9 mouse cellular contexts compared by ENCODE assay signal in the genomic region with DNA sequence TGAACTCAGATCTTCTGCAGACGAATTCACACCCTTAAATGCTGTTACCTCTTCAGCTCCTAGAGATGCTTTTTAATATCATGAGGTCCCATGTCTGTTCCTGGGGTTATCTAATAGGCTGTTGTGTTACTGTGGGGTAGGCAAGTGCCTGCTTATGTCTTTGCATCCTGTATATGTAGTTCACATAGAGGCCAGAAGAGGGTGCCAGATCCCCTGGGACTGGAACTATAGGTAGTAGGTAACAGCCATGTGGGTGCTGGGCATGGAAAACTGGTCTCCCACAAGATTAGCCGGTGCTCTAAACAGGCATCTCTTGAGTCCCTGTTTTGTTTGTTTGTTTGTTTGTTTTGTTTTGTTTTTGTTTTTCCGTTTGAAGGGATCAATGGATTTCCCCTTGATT. TPM values are rescaled to one million over a fixed set of nuclear protein-coding genes. Genes with fewer than 3 reads are reported as not detected.
DNase-seq lines count a peak whose midpoint lies in the region; ATAC-seq and TF ChIP-seq lines count a peak whose summit lies in the region.
"Had no signal": no experiment of that assay in that cellular context is flagged by ENCODE, and none has a peak within 500 bp of the region (broad histone marks: within the 10 kb centered on the region; RNA-seq: fewer than 3 reads in every experiment).

No protein-coding gene starts in this region.

- DNase-seq in heart, postnatal 0 days (ENCODE audit: low spot score) = no peak
- no peak for DNase-seq in heart, adult 9 months (ENCODE audit: low spot score in 2 of 2)
- peak; percentile 13 to 39 for DNase-seq in CD8-positive naive resting alpha-beta T cell, adult 2 months (ENCODE audit: low read depth in 2 of 2, low spot score in 2 of 2)
- DNase-seq in liver, postnatal 0 days = peak; percentile 37
- peak; percentile 13 to 67 for DNase-seq in thymus, postnatal 10 days (ENCODE audit: low spot score in 2 of 2)
- no peak for DNase-seq in layer of hippocampus, postnatal 36 days
- DNase-seq in MN1 (ENCODE audit: low spot score) = no peak

- WGBS in heart, postnatal 0 days = 37% methylated on average over 3 of the region's 3 CpGs
- WGBS in liver, postnatal 0 days (ENCODE audit: insufficient replicate concordance) = 50% methylated on average over 3 of the region's 3 CpGs

- no peaks in the 10 kb centered on the region for H3K27me3 ChIP-seq in heart, postnatal 0 days (ENCODE audit: control insufficient read depth, insufficient read depth, low read length)
- H3K27me3 ChIP-seq in liver, postnatal 0 days (ENCODE audit: insufficient read depth, low read length) = no peaks in the 10 kb centered on the region

- H3K4me2 ChIP-seq in heart, postnatal 0 days (ENCODE audit: low read depth, low read length) = no peak overlapping the region
- H3K4me2 ChIP-seq in liver, postnatal 0 days (ENCODE audit: low read depth, low read length) = no peak overlapping the region

- TF ChIP-seq POLR2A in bone marrow macrophage, adult 2 months (IDR thresholded peaks at IDR 0.05; ENCODE audit: borderline replicate concordance, low read depth, low read length) = no peak

- no peak overlapping the region for H3K4me3 ChIP-seq in heart, postnatal 0 days (ENCODE audit: low read depth, low read length)
- no peak overlapping the region for H3K4me3 ChIP-seq in bone marrow macrophage, adult 2 months (ENCODE audit: insufficient read depth, low read length)
- H3K4me3 ChIP-seq in liver, postnatal 0 days (ENCODE audit: low read depth, low read length) = no peak overlapping the region
- H3K4me3 ChIP-seq: erythroblast, embryonic 14.5 days had no signal

- no peaks in the 10 kb centered on the region for H3K4me1 ChIP-seq in heart, postnatal 0 days (ENCODE audit: control insufficient read depth, insufficient read depth)
- H3K4me1 ChIP-seq in bone marrow macrophage, adult 2 months (ENCODE audit: control insufficient read depth, insufficient read depth, low read length) = peaks cover 19% of the 10 kb centered on the region
- H3K4me1 ChIP-seq in liver, postnatal 0 days (ENCODE audit: insufficient read depth) = no peaks in the 10 kb centered on the region

- no peak for ATAC-seq in heart, postnatal 0 days (ENCODE audit: insufficient read depth, low read depth)
- ATAC-seq in liver, postnatal 0 days = no peak

- no peak for TF ChIP-seq EP300 in heart, postnatal 0 days (IDR thresholded peaks at IDR 0.05; ENCODE audit: low read depth)
- no peak for TF ChIP-seq EP300 in liver, postnatal 0 days (IDR thresholded peaks at IDR 0.05; ENCODE audit: low read depth)

- H3K36me3 ChIP-seq in heart, postnatal 0 days (replicated peaks; ENCODE audit: control insufficient read depth, insufficient read depth, low read length) = no peaks in the 10 kb centered on the region
- H3K36me3 ChIP-seq in liver, postnatal 0 days (replicated peaks; ENCODE audit: insufficient read depth, low read length) = no peaks in the 10 kb centered on the region

- H3K27ac ChIP-seq in heart, postnatal 0 days (ENCODE audit: low read depth) = no peak overlapping the region
- no peak overlapping the region for H3K27ac ChIP-seq in bone marrow macrophage, adult 2 months (ENCODE audit: insufficient read depth, low read depth, low read length)
- H3K27ac ChIP-seq in liver, postnatal 0 days (ENCODE audit: low read depth) = no peak overlapping the region

- no peak overlapping the region for H3K9ac ChIP-seq in heart, postnatal 0 days (replicated peaks; ENCODE audit: low read depth, low read length)
- H3K9ac ChIP-seq in liver, postnatal 0 days (replicated peaks) = no peak overlapping the region

- TF ChIP-seq CTCF in heart, postnatal 0 days (IDR thresholded peaks at IDR 0.05; ENCODE audit: low read depth) = peak; percentile 35
- TF ChIP-seq CTCF in bone marrow macrophage, adult 2 months (IDR thresholded peaks at IDR 0.05; ENCODE audit: low read depth, low read length) = 0 out of 2 replicates have a peak, but pooled peaks have one; percentile 18
- peak; percentile 74 for TF ChIP-seq CTCF in liver, postnatal 0 days (IDR thresholded peaks at IDR 0.05; ENCODE audit: low read depth)

- no peaks in the 10 kb centered on the region for H3K9me3 ChIP-seq in heart, postnatal 0 days (replicated peaks; ENCODE audit: control insufficient read depth, low read length)
- no peaks in the 10 kb centered on the region for H3K9me3 ChIP-seq in liver, postnatal 0 days (ENCODE audit: low read length)

RNA-seq across cellular contexts. Expression of gene Clec10a, which starts 15.8 kb away (rescaled TPM):
- not detected in 2 replicates for total RNA-seq in heart, postnatal 0 days (2014; rRNA removed; ENCODE audit: low replicate concordance)
- polyA plus RNA-seq in heart, postnatal 0 days (2015; fragmentation: Nextera tagmentation; extraction: Ambion mirVana) = 0.45 and 0.47 TPM in 2 replicates
- 106 and 116 TPM in 2 replicates for polyA plus RNA-seq in bone marrow macrophage, adult 2 months (2012; ENCODE audit: insufficient read depth, insufficient read length, missing spikeins)
- 0.46 and 0.81 TPM in 2 replicates for polyA plus RNA-seq in liver, postnatal 0 days (2015; fragmentation: Nextera tagmentation; extraction: Ambion mirVana)
- 1 to 10 TPM in 1 of 2 experiments, under 1 TPM in 1; 1.00 to 1.8 TPM for total RNA-seq in layer of hippocampus, postnatal 36 days (2021)
- polyA plus RNA-seq: erythroblast, embryonic 14.5 days had no signal

RNA-seq across cellular contexts. Expression of gene Slc16a11, which starts 40.7 kb away (rescaled TPM):
- 3.1 TPM in 1 of 2 replicates, not detected in the other for total RNA-seq in heart, postnatal 0 days (2014; rRNA removed; ENCODE audit: low replicate concordance)
- polyA plus RNA-seq in heart, postnatal 0 days (2015; fragmentation: Nextera tagmentation; extraction: Ambion mirVana) = 0.25 and 0.58 TPM in 2 replicates
- polyA plus RNA-seq in bone marrow macrophage, adult 2 months (2012; ENCODE audit: insufficient read depth, insufficient read length, missing spikeins) = not detected in 2 replicates
- polyA plus RNA-seq in liver, postnatal 0 days (2015; fragmentation: Nextera tagmentation; extraction: Ambion mirVana) = 1.4 and 1.8 TPM in 2 replicates
- total RNA-seq in layer of hippocampus, postnatal 36 days (2021) = 10 to 100 TPM; 30.5 to 34.6 TPM
- polyA plus RNA-seq: erythroblast, embryonic 14.5 days had no signal

RNA-seq across cellular contexts. Expression of gene Mgl2, which starts 41.7 kb away (rescaled TPM):
- not detected in 2 replicates for total RNA-seq in heart, postnatal 0 days (2014; rRNA removed; ENCODE audit: low replicate concordance)
- not detected in 2 replicates for polyA plus RNA-seq in heart, postnatal 0 days (2015; fragmentation: Nextera tagmentation; extraction: Ambion mirVana)
- polyA plus RNA-seq in bone marrow macrophage, adult 2 months (2012; ENCODE audit: insufficient read depth, insufficient read length, missing spikeins) = 7.7 and 7.8 TPM in 2 replicates
- polyA plus RNA-seq in liver, postnatal 0 days (2015; fragmentation: Nextera tagmentation; extraction: Ambion mirVana) = 1.5 TPM in 2 replicates
- total RNA-seq in layer of hippocampus, postnatal 36 days (2021) = under 1 TPM; 0.45 to 0.68 TPM
- polyA plus RNA-seq: erythroblast, embryonic 14.5 days had no signal

RNA-seq across cellular contexts. Expression of gene Slc16a13, which starts 49.0 kb away (rescaled TPM):
- 3.1 and 5.5 TPM in 2 replicates for total RNA-seq in heart, postnatal 0 days (2014; rRNA removed; ENCODE audit: low replicate concordance)
- 4.4 and 4.5 TPM in 2 replicates for polyA plus RNA-seq in heart, postnatal 0 days (2015; fragmentation: Nextera tagmentation; extraction: Ambion mirVana)
- 6.1 and 8.5 TPM in 2 replicates for polyA plus RNA-seq in bone marrow macrophage, adult 2 months (2012; ENCODE audit: insufficient read depth, insufficient read length, missing spikeins)
- 1.3 and 1.9 TPM in 2 replicates for polyA plus RNA-seq in liver, postnatal 0 days (2015; fragmentation: Nextera tagmentation; extraction: Ambion mirVana)
- total RNA-seq in layer of hippocampus, postnatal 36 days (2021) = 1 to 10 TPM; 6.9 to 9.4 TPM

RNA-seq across cellular contexts. Expression of gene Bcl6b, which starts 57.8 kb away (rescaled TPM):
- total RNA-seq in heart, postnatal 0 days (2014; rRNA removed; ENCODE audit: low replicate concordance) = 12.8 and 44.1 TPM in 2 replicates
- polyA plus RNA-seq in heart, postnatal 0 days (2015; fragmentation: Nextera tagmentation; extraction: Ambion mirVana) = 16.8 and 18.9 TPM in 2 replicates
- polyA plus RNA-seq in bone marrow macrophage, adult 2 months (2012; ENCODE audit: insufficient read depth, insufficient read length, missing spikeins) = 0.32 and 0.70 TPM in 2 replicates
- polyA plus RNA-seq in liver, postnatal 0 days (2015; fragmentation: Nextera tagmentation; extraction: Ambion mirVana) = 1.4 and 1.8 TPM in 2 replicates
- total RNA-seq in layer of hippocampus, postnatal 36 days (2021) = 1 to 10 TPM; 1.1 to 1.3 TPM

Comparison
In these comparisons a context has a peak if more than half of its experiments do, and no peak if none do; other contexts are left out.
1. DNase-seq: peak in CD8-positive naive resting alpha-beta T cell, adult 2 months (2 of 2), liver, postnatal 0 days (single experiment) and thymus, postnatal 10 days (2 of 2); none in heart, postnatal 0 days (single experiment), heart, adult 9 months (0 of 2), layer of hippocampus, postnatal 36 days (0 of 2) and MN1 (single experiment).
2. CTCF ChIP-seq: peak in every context shown above with its lines; median percentile 74 in liver, postnatal 0 days; 35 in heart, postnatal 0 days; 18 in bone marrow macrophage, adult 2 months.
3. RNA of gene Clec10a, which starts 15.8 kb away (polyA plus RNA-seq): 106 to 116 TPM in bone marrow macrophage, adult 2 months; 0.46 to 0.81 TPM in liver, postnatal 0 days and 0.45 to 0.47 TPM in heart, postnatal 0 days; every median in the first group is over 10 times any median in the second.